Mouse (Mus musculus): Measurements from ENCODE around the gene Htr6. TPM values are rescaled to one million over a fixed set of nuclear protein-coding genes. Genes with fewer than 3 reads are reported as not detected.
A peak's percentile ranks its signal among the peaks of the same experiment; 100 is the strongest.

Gene Htr6
- polyA plus RNA-seq, 1 experiment from 2014 or later: not detected

DNA sequence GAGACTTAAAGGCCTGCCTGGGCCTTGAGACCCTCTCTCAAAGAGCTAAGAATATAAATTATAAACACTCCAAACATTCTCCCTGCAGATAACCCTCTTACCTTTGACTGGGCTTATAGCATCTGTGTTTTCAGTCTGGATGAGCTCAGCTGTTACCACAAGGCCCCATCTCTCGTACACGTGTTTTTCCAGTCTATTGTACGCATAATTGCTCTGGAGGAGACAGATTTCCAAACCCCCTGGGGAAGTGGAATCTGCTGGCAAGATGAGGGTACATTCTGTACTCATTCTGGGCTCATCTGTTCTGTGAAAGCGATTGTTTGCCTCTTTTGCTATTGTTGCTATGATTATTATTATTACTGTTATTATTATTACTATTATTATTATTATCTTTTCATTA lies 56.4 kb downstream of the Htr6 start:
- 77% methylated on average over 4 of the region's 4 CpGs for WGBS (ENCODE audit: insufficient replicate concordance)
- Histone ChIP-seq H3K4me2 (0 out of 2 replicates have a peak overlapping the region, but pooled peaks have one; percentile 17), H3K9me3 (replicated peaks; ENCODE audit: control insufficient read depth, low read length) (no peaks in the 10 kb centered on the region), H3K27ac (ENCODE audit: low read depth, low read length) (no peak overlapping the region), H3K4me3 (ENCODE audit: low read depth, low read length) (no peak overlapping the region), H3K4me1 (ENCODE audit: control insufficient read depth, insufficient read depth, low read length) (peaks cover 10% of the 10 kb centered on the region; the same call in 1 of the 2 replicates), H3K9ac (ENCODE audit: low read depth, low read length) (no peak overlapping the region), H3K27me3 (ENCODE audit: control insufficient read depth, insufficient read depth, low read length) (no peaks in the 10 kb centered on the region), H3K36me3 (ENCODE audit: control insufficient read depth, insufficient read depth, low read length) (no peaks in the 10 kb centered on the region)
- ATAC-seq (replicated peaks; ENCODE audit: insufficient number of reproducible peaks, low FRiP score, low TSS enrichment): no peak

DNA sequence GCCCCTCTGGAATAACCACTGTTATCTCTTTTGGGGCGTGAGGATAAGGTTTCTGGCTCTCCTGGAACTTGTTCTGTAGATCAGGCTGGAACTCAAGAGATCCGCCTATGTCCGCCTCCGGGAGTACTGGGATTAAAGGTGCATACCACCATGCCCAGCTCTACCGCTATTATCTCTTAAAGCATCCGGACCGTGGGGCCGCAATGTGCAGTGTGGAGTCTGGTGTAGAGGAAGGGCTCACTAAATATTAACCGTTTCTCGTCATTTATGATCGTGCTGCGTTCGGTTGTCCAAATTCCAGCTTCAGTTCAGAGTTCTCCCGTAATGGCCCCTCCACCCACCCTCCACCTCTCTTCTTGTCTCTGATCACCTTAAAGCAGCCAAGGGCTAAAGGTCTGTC lies 57.0 kb downstream of the Htr6 start:
- Histone ChIP-seq H3K4me1 (ENCODE audit: control insufficient read depth, insufficient read depth, low read length) (peaks cover 10% of the 10 kb centered on the region; the same call in 1 of the 2 replicates), H3K4me2 (no peak overlapping the region), H3K27ac (ENCODE audit: low read depth, low read length) (no peak overlapping the region), H3K9me3 (replicated peaks; ENCODE audit: control insufficient read depth, low read length) (no peaks in the 10 kb centered on the region), H3K27me3 (ENCODE audit: control insufficient read depth, insufficient read depth, low read length) (no peaks in the 10 kb centered on the region), H3K4me3 (ENCODE audit: low read depth, low read length) (no peak overlapping the region), H3K9ac (ENCODE audit: low read depth, low read length) (no peak overlapping the region), H3K36me3 (ENCODE audit: control insufficient read depth, insufficient read depth, low read length) (no peaks in the 10 kb centered on the region)
- no peak for ATAC-seq (replicated peaks; ENCODE audit: insufficient number of reproducible peaks, low FRiP score, low TSS enrichment)
- WGBS (ENCODE audit: insufficient replicate concordance): 69% methylated on average over 14 of the region's 14 CpGs

DNA sequence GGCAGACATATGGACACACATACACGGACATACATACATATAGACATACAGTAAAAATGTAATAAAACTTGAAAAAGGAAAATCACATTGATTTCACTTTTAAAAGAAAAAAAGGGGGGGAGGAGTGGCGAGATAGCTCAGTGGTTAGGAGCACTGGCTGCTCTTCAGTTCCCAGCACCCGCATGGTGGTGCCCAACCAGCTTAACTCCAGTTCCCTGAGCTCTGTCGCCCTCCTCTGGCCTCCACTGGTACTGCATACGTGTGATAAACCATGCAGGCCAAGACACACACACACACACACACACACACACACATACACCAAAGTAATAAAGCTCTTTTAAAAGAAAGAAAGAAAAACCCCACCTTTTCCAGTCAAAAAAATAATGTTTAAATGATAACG lies 60.6 kb downstream of the Htr6 start:
- H3K9ac ChIP-seq (ENCODE audit: low read depth, low read length): no peak overlapping the region
- no peaks in the 10 kb centered on the region for H3K36me3 ChIP-seq (ENCODE audit: control insufficient read depth, insufficient read depth, low read length)

DNA sequence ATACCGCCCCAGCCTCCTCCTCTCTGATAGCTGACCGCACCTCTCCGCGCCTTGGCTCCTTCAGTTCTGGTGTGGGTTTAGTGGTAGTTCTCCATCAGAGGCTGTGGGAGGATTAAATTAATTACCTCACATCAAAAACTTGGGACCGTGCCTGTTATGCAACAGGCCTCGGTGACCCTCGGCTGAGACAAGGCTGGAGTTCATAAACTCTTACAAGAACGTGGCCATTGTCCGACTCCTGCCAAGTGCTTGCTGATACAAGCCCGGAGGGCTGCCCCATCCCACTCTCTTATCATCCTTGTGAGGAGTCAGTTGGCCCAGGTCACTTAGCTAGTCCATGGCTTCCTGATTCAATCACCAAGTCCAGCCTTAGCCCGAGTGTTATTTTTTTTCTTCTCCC lies 62.1 kb downstream of the Htr6 start:
- Histone ChIP-seq H3K9ac (ENCODE audit: low read depth, low read length) (no peak overlapping the region), H3K4me3 (ENCODE audit: low read depth, low read length) (no peak overlapping the region), H3K36me3 (ENCODE audit: control insufficient read depth, insufficient read depth, low read length) (no peaks in the 10 kb centered on the region), H3K4me1 (ENCODE audit: control insufficient read depth, insufficient read depth, low read length) (no peaks in the 10 kb centered on the region), H3K9me3 (replicated peaks; ENCODE audit: control insufficient read depth, low read length) (no peaks in the 10 kb centered on the region), H3K27me3 (ENCODE audit: control insufficient read depth, insufficient read depth, low read length) (no peaks in the 10 kb centered on the region), H3K27ac (ENCODE audit: low read depth, low read length) (no peak overlapping the region), H3K4me2 (no peak overlapping the region)
- 73% methylated on average over 11 of the region's 11 CpGs for WGBS (ENCODE audit: insufficient replicate concordance)
- no peak for ATAC-seq (replicated peaks; ENCODE audit: insufficient number of reproducible peaks, low FRiP score, low TSS enrichment)

More for the DNA sequence above, 60.6 kb downstream of the Htr6 start:
- H3K4me2 ChIP-seq: no peak overlapping the region
- 77% methylated on average over 6 of the region's 6 CpGs for WGBS (ENCODE audit: insufficient replicate concordance)
- no peak overlapping the region for H3K27ac ChIP-seq (ENCODE audit: low read depth, low read length)
- H3K4me3 ChIP-seq (ENCODE audit: low read depth, low read length): no peak overlapping the region
- H3K4me1 ChIP-seq (ENCODE audit: control insufficient read depth, insufficient read depth, low read length): peaks cover 5% of the 10 kb centered on the region; the same call in 1 of the 2 replicates
- H3K27me3 ChIP-seq (ENCODE audit: control insufficient read depth, insufficient read depth, low read length): no peaks in the 10 kb centered on the region
- no peak for ATAC-seq (replicated peaks; ENCODE audit: insufficient number of reproducible peaks, low FRiP score, low TSS enrichment)
- H3K9me3 ChIP-seq (replicated peaks; ENCODE audit: control insufficient read depth, low read length): no peaks in the 10 kb centered on the region

- H3K4me3 ChIP-seq (ENCODE audit: low read depth, low read length): no peak overlapping the region
- no peaks in the 10 kb centered on the region for H3K4me1 ChIP-seq (ENCODE audit: control insufficient read depth, insufficient read depth, low read length)
- H3K36me3 ChIP-seq (ENCODE audit: control insufficient read depth, insufficient read depth, low read length): no peaks in the 10 kb centered on the region
- no peaks in the 10 kb centered on the region for H3K27me3 ChIP-seq (ENCODE audit: control insufficient read depth, insufficient read depth, low read length)
- H3K27ac ChIP-seq (ENCODE audit: low read depth, low read length): no peak overlapping the region
- no peak overlapping the region for H3K4me2 ChIP-seq
- no peaks in the 10 kb centered on the region for H3K9me3 ChIP-seq (replicated peaks; ENCODE audit: control insufficient read depth, low read length)
- ATAC-seq (replicated peaks; ENCODE audit: insufficient number of reproducible peaks, low FRiP score, low TSS enrichment): no peak
- no peak overlapping the region for H3K9ac ChIP-seq (ENCODE audit: low read depth, low read length)
- 89% methylated on average over 13 of the region's 13 CpGs for WGBS (ENCODE audit: insufficient replicate concordance)
Observed at GRCm38 (mm10) chr4:139011201-139011702, 64.1 kb downstream of the Htr6 start.

Other genes starting within 250 kb of the Htr6 start
- gene Pla2g5, start 212.1 kb downstream of the Htr6 start, polyA plus RNA-seq (2014; fragmentation: Nextera tagmentation; extraction: Ambion mirVana): 1.1 and 1.9 TPM in 2 replicates
- gene Gm13030, start 201.6 kb downstream of the Htr6 start, polyA plus RNA-seq (2014; fragmentation: Nextera tagmentation; extraction: Ambion mirVana): not detected in 2 replicates
- gene Pla2g2e, start 197.6 kb downstream of the Htr6 start, polyA plus RNA-seq (2014; fragmentation: Nextera tagmentation; extraction: Ambion mirVana): not detected in 2 replicates
- 3.4 and 4.2 TPM in 2 replicates for gene Otud3, start 161.6 kb downstream of the Htr6 start, polyA plus RNA-seq (2014; fragmentation: Nextera tagmentation; extraction: Ambion mirVana)
- gene Rnf186, start 108.5 kb downstream of the Htr6 start, polyA plus RNA-seq (2014; fragmentation: Nextera tagmentation; extraction: Ambion mirVana): not detected in 2 replicates
- 3.0 TPM in 2 replicates for gene Tmco4, start 102.7 kb downstream of the Htr6 start, polyA plus RNA-seq (2014; fragmentation: Nextera tagmentation; extraction: Ambion mirVana)
- gene Nbl1, start 17.4 kb upstream of the Htr6 start, polyA plus RNA-seq (2014; fragmentation: Nextera tagmentation; extraction: Ambion mirVana): 6.3 and 7.2 TPM in 2 replicates
- gene Minos1, start 55.5 kb upstream of the Htr6 start, polyA plus RNA-seq (2014; fragmentation: Nextera tagmentation; extraction: Ambion mirVana): 649 and 675 TPM in 2 replicates
- 316 and 319 TPM in 2 replicates for gene Capzb, start 117.3 kb upstream of the Htr6 start, polyA plus RNA-seq (2014; fragmentation: Nextera tagmentation; extraction: Ambion mirVana)
- gene Pqlc2, start 235.1 kb upstream of the Htr6 start, polyA plus RNA-seq (2014; fragmentation: Nextera tagmentation; extraction: Ambion mirVana): 11.3 and 12.8 TPM in 2 replicates
- gene Akr7a5, start 235.2 kb upstream of the Htr6 start, polyA plus RNA-seq (2014; fragmentation: Nextera tagmentation; extraction: Ambion mirVana): 51.1 and 53.7 TPM in 2 replicates

Data from heart, embryonic 11.5 days (tissue).